ENCODE assay signal across 21 mouse cellular contexts in the genomic region with DNA sequence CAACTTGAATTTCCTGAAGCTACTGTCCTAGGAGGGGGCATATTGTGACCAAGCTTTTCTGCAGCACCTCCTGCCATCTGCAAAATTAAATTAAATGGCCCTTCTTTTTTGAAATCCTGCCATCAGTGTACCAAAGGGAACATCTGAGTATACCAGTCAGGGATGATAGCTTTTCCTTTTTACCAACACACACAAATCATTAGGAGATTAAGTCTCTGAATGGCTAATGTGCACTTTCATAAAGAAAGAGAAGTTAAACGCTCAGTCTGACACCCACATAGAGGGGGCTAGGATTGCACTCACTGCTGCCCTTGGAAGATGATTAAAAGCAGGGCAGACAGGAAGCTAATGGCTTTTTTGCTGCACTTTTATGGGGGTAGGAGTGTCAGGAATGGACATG.
DNase-seq lines count a peak whose midpoint lies in the region; ATAC-seq lines count a peak whose summit lies in the region.
"Had no signal": no experiment of that assay in that cellular context is flagged by ENCODE, and none has a peak within 500 bp of the region (broad histone marks: within the 10 kb centered on the region; RNA-seq: fewer than 3 reads in every experiment).

No protein-coding gene starts in this region.

- no peak overlapping the region for H3K4me3 ChIP-seq in hindbrain, embryonic 13.5 days
- no peak overlapping the region for H3K4me3 ChIP-seq in hindbrain, embryonic 14.5 days (replicated peaks; ENCODE audit: low read length)
- no peak overlapping the region for H3K4me3 ChIP-seq in neural tube, embryonic 13.5 days
- no peak overlapping the region for H3K4me3 ChIP-seq in midbrain, embryonic 14.5 days (replicated peaks; ENCODE audit: low read depth, low read length)
- H3K4me3 ChIP-seq: gastrocnemius, adult 2 months; kidney, embryonic 15.5 days; left cerebral cortex, adult 2 months; liver, embryonic 13.5 days had no signal

- H3K27me3 ChIP-seq in hindbrain, embryonic 13.5 days: no peaks in the 10 kb centered on the region
- H3K27me3 ChIP-seq in hindbrain, embryonic 14.5 days (ENCODE audit: control insufficient read depth, insufficient read depth, low read length): no peaks in the 10 kb centered on the region
- no peaks in the 10 kb centered on the region for H3K27me3 ChIP-seq in neural tube, embryonic 13.5 days
- H3K27me3 ChIP-seq in midbrain, embryonic 14.5 days (ENCODE audit: control insufficient read depth, insufficient read depth, low read length): no peaks in the 10 kb centered on the region
- H3K27me3 ChIP-seq: kidney, embryonic 15.5 days; liver, embryonic 13.5 days had no signal

- H3K9me3 ChIP-seq in hindbrain, embryonic 13.5 days: no peaks in the 10 kb centered on the region
- H3K9me3 ChIP-seq in hindbrain, embryonic 14.5 days (ENCODE audit: control insufficient read depth, low read length): no peaks in the 10 kb centered on the region
- no peaks in the 10 kb centered on the region for H3K9me3 ChIP-seq in neural tube, embryonic 13.5 days
- no peaks in the 10 kb centered on the region for H3K9me3 ChIP-seq in midbrain, embryonic 14.5 days (ENCODE audit: control insufficient read depth, low read length)
- H3K9me3 ChIP-seq: kidney, embryonic 15.5 days; liver, embryonic 13.5 days had no signal

- H3K4me1 ChIP-seq in hindbrain, embryonic 13.5 days (replicated peaks): peaks cover 16% of the 10 kb centered on the region
- peaks cover 9% of the 10 kb centered on the region for H3K4me1 ChIP-seq in hindbrain, embryonic 14.5 days (replicated peaks; ENCODE audit: control insufficient read depth, insufficient read depth, low read length)
- H3K4me1 ChIP-seq in neural tube, embryonic 13.5 days (replicated peaks): peaks cover 24% of the 10 kb centered on the region
- peaks cover 14% of the 10 kb centered on the region for H3K4me1 ChIP-seq in midbrain, embryonic 14.5 days (ENCODE audit: control insufficient read depth, insufficient read depth, low read length)

- no peak for ATAC-seq in hindbrain, embryonic 13.5 days (ENCODE audit: low FRiP score)
- ATAC-seq in hindbrain, embryonic 14.5 days (ENCODE audit: low FRiP score): no peak
- 0 out of 2 replicates have a peak, but pooled peaks have one; percentile 36 for ATAC-seq in neural tube, embryonic 13.5 days (ENCODE audit: low read depth)
- ATAC-seq in midbrain, embryonic 14.5 days (ENCODE audit: low FRiP score, low TSS enrichment): no peak
- ATAC-seq: intestine, postnatal 0 days had no signal

- no peak for DNase-seq in hindbrain, embryonic 14.5 days (ENCODE audit: low spot score)
- DNase-seq in neural tube, embryonic 10.5 days (ENCODE audit: extremely low spot score, low spot score): no peak
- peak; percentile 40 for DNase-seq in midbrain, embryonic 14.5 days
- no peak for DNase-seq in frontal cortex, postnatal 25 days (ENCODE audit: low spot score in 2 of 2)
- DNase-seq in adrenal gland, adult (ENCODE audit: inconsistent age in 2 of 2, low spot score in 1 of 2): no peak
- DNase-seq: adrenal gland, adult 8-10 months; cerebellum, adult 9-11 months; gastrocnemius, adult 2 months; kidney, postnatal 4 days; liver, embryonic 13.5 days; lung, adult 2 months; lung, postnatal 14 days; right cerebral cortex, postnatal 14 days; thymus, adult 2 months; thymus, postnatal 4 days had no signal

- peak overlapping the region; percentile 40; the same call in 1 of the 2 replicates for H3K27ac ChIP-seq in hindbrain, embryonic 13.5 days
- no peak overlapping the region for H3K27ac ChIP-seq in hindbrain, embryonic 14.5 days
- H3K27ac ChIP-seq in neural tube, embryonic 13.5 days (replicated peaks): no peak overlapping the region
- H3K27ac ChIP-seq in midbrain, embryonic 14.5 days (replicated peaks; ENCODE audit: low read depth, low read length): 0 out of 2 replicates have a peak overlapping the region, but pooled peaks have one; percentile 21
- H3K27ac ChIP-seq: gastrocnemius, adult 2 months; kidney, embryonic 15.5 days; left cerebral cortex, adult 2 months; liver, embryonic 13.5 days; stomach, postnatal 0 days had no signal

- H3K4me2 ChIP-seq in hindbrain, embryonic 13.5 days: no peak overlapping the region
- no peak overlapping the region for H3K4me2 ChIP-seq in hindbrain, embryonic 14.5 days (replicated peaks)
- no peak overlapping the region for H3K4me2 ChIP-seq in neural tube, embryonic 13.5 days
- H3K4me2 ChIP-seq in midbrain, embryonic 14.5 days (ENCODE audit: low read length): no peak overlapping the region
- H3K4me2 ChIP-seq: kidney, embryonic 15.5 days; liver, embryonic 13.5 days had no signal

- no peak overlapping the region for H3K9ac ChIP-seq in hindbrain, embryonic 13.5 days
- H3K9ac ChIP-seq in hindbrain, embryonic 14.5 days: no peak overlapping the region
- no peak overlapping the region for H3K9ac ChIP-seq in neural tube, embryonic 13.5 days
- no peak overlapping the region for H3K9ac ChIP-seq in midbrain, embryonic 14.5 days (replicated peaks; ENCODE audit: low read length)
- H3K9ac ChIP-seq: kidney, embryonic 15.5 days; liver, embryonic 13.5 days had no signal

- WGBS in hindbrain, embryonic 13.5 days: 48% methylated on average over 1 of the region's 1 CpGs
- 42% methylated on average over 1 of the region's 1 CpGs for WGBS in hindbrain, embryonic 14.5 days
- WGBS in neural tube, embryonic 13.5 days: 19% methylated on average over 1 of the region's 1 CpGs
- 14% methylated on average over 1 of the region's 1 CpGs for WGBS in midbrain, embryonic 14.5 days

- no peaks in the 10 kb centered on the region for H3K36me3 ChIP-seq in hindbrain, embryonic 13.5 days
- H3K36me3 ChIP-seq in hindbrain, embryonic 14.5 days (replicated peaks; ENCODE audit: control insufficient read depth, insufficient read depth): no peaks in the 10 kb centered on the region
- H3K36me3 ChIP-seq in neural tube, embryonic 13.5 days: no peaks in the 10 kb centered on the region
- H3K36me3 ChIP-seq in midbrain, embryonic 14.5 days (ENCODE audit: control insufficient read depth, insufficient read depth, low read length): no peaks in the 10 kb centered on the region
- H3K36me3 ChIP-seq: kidney, embryonic 15.5 days; liver, embryonic 13.5 days had no signal

Comparison
In these comparisons a context has a peak if more than half of its experiments do, and no peak if none do; other contexts are left out.
1. H3K27ac ChIP-seq: peak in hindbrain, embryonic 13.5 days (single experiment) and midbrain, embryonic 14.5 days (single experiment); none in hindbrain, embryonic 14.5 days (single experiment) and neural tube, embryonic 13.5 days (single experiment).